Comparison of ENCODE assay signal across 23 mouse cellular contexts in genomic region chr10:100059356-100059755, GRCm38 (mm10). TPM values are rescaled to one million over a fixed set of nuclear protein-coding genes. Genes with fewer than 3 reads are reported as not detected.
DNase-seq lines count a peak whose midpoint lies in the region; ATAC-seq and TF ChIP-seq lines count a peak whose summit lies in the region.
"Had no signal": no experiment of that assay in that cellular context is flagged by ENCODE, and none has a peak within 500 bp of the region (broad histone marks: within the 10 kb centered on the region; RNA-seq: fewer than 3 reads in every experiment).

No protein-coding gene starts in this region.

- 40% methylated on average over 4 of the region's 4 CpGs for WGBS in heart, adult 2 months
- WGBS in liver, adult 2 months = 98% methylated on average over 4 of the region's 4 CpGs
- 74% methylated on average over 4 of the region's 4 CpGs for WGBS in liver, embryonic 11.5 days

- TF ChIP-seq EP300 in heart, adult 2 months (IDR thresholded peaks at IDR 0.05; ENCODE audit: insufficient read depth, low read depth, low read length) = no peak

- no peak for ATAC-seq in liver, embryonic 11.5 days (replicated peaks; ENCODE audit: low FRiP score)
- ATAC-seq: hindbrain, postnatal 0 days; intestine, embryonic 16.5 days; midbrain, embryonic 16.5 days had no signal

- TF ChIP-seq POLR2A in heart, adult 2 months (IDR thresholded peaks at IDR 0.05; ENCODE audit: insufficient read depth, low read depth, low read length) = no peak
- no peak for TF ChIP-seq POLR2A in liver, adult 2 months (IDR thresholded peaks at IDR 0.05; ENCODE audit: extremely low read depth, insufficient read depth, low read length)

- no peak overlapping the region for H3K4me3 ChIP-seq in heart, adult 2 months
- no peak overlapping the region for H3K4me3 ChIP-seq in liver, adult 2 months (ENCODE audit: insufficient read depth, low read depth, low read length)
- H3K4me3 ChIP-seq in liver, embryonic 11.5 days (ENCODE audit: low read depth, low read length) = no peak overlapping the region
- H3K4me3 ChIP-seq: forebrain, embryonic 12.5 days; heart, embryonic 12.5 days; layer of hippocampus, adult 2 months; limb, embryonic 12.5 days; midbrain, embryonic 10.5 days; myocyte; neural tube, embryonic 13.5 days had no signal

- no peak for DNase-seq in heart, adult 2 months
- DNase-seq in heart, adult 8-10 months (ENCODE audit: low spot score) = no peak
- DNase-seq in liver, adult 2 months (ENCODE audit: extremely low read depth, low read depth, low spot score) = peak; percentile 28
- no peak for DNase-seq in liver, embryonic 11.5 days (ENCODE audit: low spot score)
- DNase-seq in Muller cell, postnatal 12 days (ENCODE audit: inconsistent ontology term) = peak; percentile 30
- DNase-seq in kidney, postnatal 14 days = peak; percentile 20
- DNase-seq in urinary bladder, postnatal 10 days (ENCODE audit: low spot score) = no peak
- DNase-seq in embryo, embryonic 10.5 days (ENCODE audit: low spot score) = no peak
- DNase-seq: heart, postnatal 10 days; lung, embryonic 14.5 days; retina, postnatal 1 day; right cerebral cortex, postnatal 25 days had no signal

- H3K27me3 ChIP-seq in heart, adult 2 months (ENCODE audit: control insufficient read depth, insufficient read depth, low read length) = no peaks in the 10 kb centered on the region
- H3K27me3 ChIP-seq in liver, adult 2 months (ENCODE audit: control insufficient read depth, insufficient read depth, low read length) = no peaks in the 10 kb centered on the region
- H3K27me3 ChIP-seq in liver, embryonic 11.5 days (replicated peaks; ENCODE audit: control insufficient read depth, insufficient read depth, low read length) = no peaks in the 10 kb centered on the region
- H3K27me3 ChIP-seq: forebrain, embryonic 12.5 days; heart, embryonic 12.5 days; limb, embryonic 12.5 days; neural tube, embryonic 13.5 days had no signal

- no peaks in the 10 kb centered on the region for H3K9me3 ChIP-seq in liver, embryonic 11.5 days (ENCODE audit: control insufficient read depth, low read length)
- H3K9me3 ChIP-seq: forebrain, embryonic 12.5 days; heart, embryonic 12.5 days; limb, embryonic 12.5 days; midbrain, embryonic 10.5 days; neural tube, embryonic 13.5 days had no signal

- no peaks in the 10 kb centered on the region for H3K79me2 ChIP-seq in heart, adult 2 months (replicated peaks; ENCODE audit: control insufficient read depth, insufficient read depth, low read length)
- H3K79me2 ChIP-seq in liver, adult 2 months (ENCODE audit: control insufficient read depth, insufficient read depth, low read length) = no peaks in the 10 kb centered on the region

- H3K4me2 ChIP-seq in liver, embryonic 11.5 days = no peak overlapping the region
- H3K4me2 ChIP-seq: forebrain, embryonic 12.5 days; heart, embryonic 12.5 days; limb, embryonic 12.5 days; lung, embryonic 14.5 days; neural tube, embryonic 13.5 days had no signal

- peak overlapping the region; percentile 4; the same call in 1 of the 2 replicates for H3K27ac ChIP-seq in heart, adult 2 months
- H3K27ac ChIP-seq in liver, adult 2 months (replicated peaks; ENCODE audit: insufficient read depth, low read depth, low read length) = no peak overlapping the region
- H3K27ac ChIP-seq in liver, embryonic 11.5 days (ENCODE audit: low read depth, low read length) = no peak overlapping the region
- H3K27ac ChIP-seq: forebrain, embryonic 12.5 days; hindbrain, postnatal 0 days; layer of hippocampus, adult 2 months; limb, embryonic 12.5 days; liver, embryonic 14.5 days; midbrain, embryonic 10.5 days; neural tube, embryonic 13.5 days had no signal

- no peak overlapping the region for H3K9ac ChIP-seq in heart, adult 2 months (ENCODE audit: low read depth, low read length)
- H3K9ac ChIP-seq in liver, adult 2 months (ENCODE audit: low read depth, low read length) = no peak overlapping the region
- H3K9ac ChIP-seq in liver, embryonic 11.5 days (ENCODE audit: low read depth, low read length) = no peak overlapping the region
- H3K9ac ChIP-seq: forebrain, embryonic 12.5 days; heart, embryonic 12.5 days; limb, embryonic 12.5 days; liver, embryonic 14.5 days; lung, embryonic 14.5 days; neural tube, embryonic 13.5 days had no signal

- peaks cover 64% of the 10 kb centered on the region for H3K36me3 ChIP-seq in heart, adult 2 months (ENCODE audit: control insufficient read depth, insufficient read depth, low read length)
- no peaks in the 10 kb centered on the region for H3K36me3 ChIP-seq in liver, adult 2 months (ENCODE audit: control insufficient read depth, insufficient read depth, low read length)
- no peaks in the 10 kb centered on the region for H3K36me3 ChIP-seq in liver, embryonic 11.5 days (ENCODE audit: control insufficient read depth, insufficient read depth, low read length)
- H3K36me3 ChIP-seq: forebrain, embryonic 12.5 days; heart, embryonic 12.5 days; limb, embryonic 12.5 days; midbrain, embryonic 10.5 days; neural tube, embryonic 13.5 days had no signal

- TF ChIP-seq CTCF in heart, adult 2 months (IDR thresholded peaks at IDR 0.05) = no peak
- no peak for TF ChIP-seq CTCF in liver, adult 2 months (IDR thresholded peaks at IDR 0.05; ENCODE audit: low read depth, low read length)

- intact Hi-C loops in heart, adult 2 months (cut with DNase I) = no loop called here

- H3K4me1 ChIP-seq in heart, adult 2 months (ENCODE audit: control insufficient read depth, insufficient read depth, low read length) = peaks cover 8% of the 10 kb centered on the region
- no peaks in the 10 kb centered on the region for H3K4me1 ChIP-seq in liver, adult 2 months (ENCODE audit: control insufficient read depth, insufficient read depth, low read length)
- H3K4me1 ChIP-seq in liver, embryonic 11.5 days (replicated peaks; ENCODE audit: control insufficient read depth, insufficient read depth, low read length) = no peaks in the 10 kb centered on the region; the same call in 1 of the 2 replicates
- H3K4me1 ChIP-seq: forebrain, embryonic 12.5 days; heart, embryonic 12.5 days; limb, embryonic 12.5 days; midbrain, embryonic 10.5 days; neural tube, embryonic 13.5 days had no signal

RNA-seq across cellular contexts. Expression of gene Kitl, which starts 43.9 kb away (rescaled TPM):
- 10 to 100 TPM; 60.0 to 62.5 TPM for total RNA-seq in heart, adult 2 months (2021)
- 21.6 and 53.9 TPM in 2 replicates for polyA plus RNA-seq in heart, adult 2 months (2012; rRNA removed)
- total RNA-seq in heart, adult 8-10 months (2022) = 10 to 100 TPM; 45.9 to 70.1 (median 61.3) TPM
- 2.5 and 5.5 TPM in 2 replicates for total RNA-seq in liver, adult 2 months (2014; rRNA removed)
- polyA plus RNA-seq in liver, adult 2 months (2012; rRNA removed) = 2.0 and 2.4 TPM in 2 replicates
- 24.0 and 30.4 TPM in 2 replicates for polyA plus RNA-seq in liver, embryonic 11.5 days (2014; fragmentation: Nextera tagmentation; extraction: Ambion mirVana)

Comparison
In these comparisons a context has a peak if more than half of its experiments do, and no peak if none do; other contexts are left out.
1. DNase-seq: peak in liver, adult 2 months (single experiment), Muller cell, postnatal 12 days (single experiment) and kidney, postnatal 14 days (single experiment); none in heart, adult 2 months (0 of 2), heart, adult 8-10 months (single experiment), liver, embryonic 11.5 days (single experiment), urinary bladder, postnatal 10 days (single experiment) and embryo, embryonic 10.5 days (single experiment).